Mouse (Mus musculus) thymus, adult 2 months (tissue): ENCODE results near the gene Gm6763. TPM values are rescaled to one million over a fixed set of nuclear protein-coding genes. Genes with fewer than 3 reads are reported as not detected.

ENCODE experiments used
- polyA plus RNA-seq: library from polyadenylated mRNA; depleted of rRNA; stranded (reverse); fragments of >200 nt; gene quantifications from 2 replicates; pipeline ENCODE4 v1.2.3, GENCODE M21; 2012; rRNA removed

Gm6763 gene
- polyA plus RNA-seq, 1 experiment = not detected

Other genes with a start within 250 kb of the Gm6763 start
- not detected in 2 replicates for gene Gm21293, start 8.5 kb upstream of the Gm6763 start, polyA plus RNA-seq
- gene Gm8764, start 8.5 kb downstream of the Gm6763 start, polyA plus RNA-seq = not detected in 2 replicates
- gene Gm21304, start 17.0 kb downstream of the Gm6763 start, polyA plus RNA-seq = not detected in 2 replicates
- gene Gm21312, start 25.5 kb downstream of the Gm6763 start, polyA plus RNA-seq = not detected in 2 replicates
- not detected in 2 replicates for gene Gm20765, start 34.0 kb downstream of the Gm6763 start, polyA plus RNA-seq
- gene Gm4340, start 42.5 kb downstream of the Gm6763 start, polyA plus RNA-seq = not detected in 2 replicates